Mouse (Mus musculus) hindbrain, embryonic 15.5 days (tissue): ENCODE data around the gene Htr3b. TPM values are rescaled to one million over a fixed set of nuclear protein-coding genes. Genes with fewer than 3 reads are reported as not detected.

Experiments used
- ATAC-seq: fragments of 200-750 bp; cut with Nextera tagmentation; 2 replicates; pipeline ENCODE4 v1.8.0; 2017; ENCODE audit warnings: low read depth, moderate number of reproducible peaks, moderate TSS enrichment; ENCODE audit not compliant: low FRiP score
- H3K27ac ChIP-seq: fragments of 300-500 bp; sonication (generic); replicated peaks from 2 replicates; pipeline ENCODE4 v1.5.1; 2015; ENCODE audit warnings: mild to moderate bottlenecking, inconsistent platforms
- H3K27me3 ChIP-seq: fragments of 300-500 bp; sonication (generic); 2 replicates; pipeline ENCODE4 v1.6.1; 2015; ENCODE audit warnings: control low read depth, inconsistent platforms
- H3K36me3 ChIP-seq: fragments of 300-500 bp; sonication (generic); 2 replicates; pipeline ENCODE4 v1.6.1; 2015; ENCODE audit warnings: control low read depth, inconsistent platforms
- H3K4me1 ChIP-seq: fragments of 300-500 bp; sonication (generic); replicated peaks from 2 replicates; pipeline ENCODE4 v1.6.1; 2015; ENCODE audit warnings: control low read depth, inconsistent platforms
- H3K4me2 ChIP-seq: fragments of 300-500 bp; sonication (generic); 2 replicates; pipeline ENCODE4 v1.6.1; 2015; ENCODE audit warnings: moderate library complexity, mild to moderate bottlenecking, inconsistent platforms
- H3K4me3 ChIP-seq: fragments of 300-500 bp; sonication (generic); 2 replicates; pipeline ENCODE4 v1.5.1; 2015; ENCODE audit warnings: mild to moderate bottlenecking, inconsistent platforms
- H3K9ac ChIP-seq: fragments of 300-500 bp; sonication (generic); 2 replicates; pipeline ENCODE4 v1.6.1; 2015; ENCODE audit warnings: inconsistent platforms
- H3K9me3 ChIP-seq: fragments of 300-500 bp; sonication (generic); 2 replicates; pipeline ENCODE4 v1.6.1; 2016; ENCODE audit warnings: control low read depth, inconsistent platforms
- WGBS: fragments of 180-500 bp; shearing (Covaris S2); methylation state at CpG from one replicate; pipeline ENCODE4 v1.1.7; 2015; 5-methylcytosine and 5-hydroxymethylcytosine counted together
- polyA plus RNA-seq: library from polyadenylated mRNA; unstranded; fragments of >200 nt; fragmentation: Nextera tagmentation; extraction: Ambion mirVana; gene quantifications from 2 replicates; pipeline ENCODE4 v1.2.1, GENCODE M21; 2015

Htr3b gene
- polyA plus RNA-seq, 1 experiment from 2014 or later, result 0.18 TPM

DNA sequence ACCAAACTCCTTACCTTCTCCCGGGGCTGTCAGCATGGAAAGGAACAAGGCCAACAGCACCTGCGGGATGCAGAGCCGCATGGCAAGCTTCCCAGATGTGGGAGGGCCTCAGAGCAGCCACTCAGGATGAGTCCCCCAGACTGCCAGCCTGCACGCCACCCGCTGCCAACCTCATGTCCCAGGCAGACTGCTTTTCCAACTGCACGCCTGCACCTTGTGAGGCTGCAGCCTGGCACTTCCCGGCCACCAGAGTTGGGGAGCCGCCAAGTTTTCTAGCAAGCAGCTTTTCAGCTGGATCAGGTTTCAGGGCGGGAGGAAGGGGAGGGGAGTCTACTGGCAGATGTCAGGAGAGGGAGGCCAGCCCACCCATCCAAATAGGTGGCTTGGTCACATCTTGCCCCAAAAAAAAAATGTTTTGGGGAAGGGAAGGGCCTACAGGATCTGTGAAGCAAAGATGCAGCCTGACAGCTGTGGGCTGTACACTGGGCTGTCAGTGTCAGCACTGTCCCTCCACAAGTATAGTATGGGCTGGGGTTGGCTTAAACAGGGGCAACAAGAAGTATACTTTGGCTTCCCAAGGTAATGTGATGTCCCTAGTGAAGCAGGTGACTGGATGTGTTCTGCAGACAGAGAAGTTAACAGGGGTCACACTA is 53.8 kb downstream of the Htr3b start, which contains the start of gene Htr3a:
Gene Htr3a, minus strand, starts transcription at position 215 of the 653 bp plus-strand sequence.
- H3K9ac ChIP-seq, result no peak within 1 kb of the TSS
- no peaks in the 10 kb centered on the region for H3K9me3 ChIP-seq
- peaks cover 8% of the 10 kb centered on the region for H3K4me1 ChIP-seq
- H3K4me3 ChIP-seq, result no peak within 1 kb of the TSS
- H3K27ac ChIP-seq, result peak within 1 kb of the TSS; percentile 39; the same call in 1 of the 2 replicates
- no peaks in the 10 kb centered on the region for H3K36me3 ChIP-seq
- ATAC-seq, result peak; percentile 87
- H3K4me2 ChIP-seq, result no peak within 1 kb of the TSS
- WGBS, result 9% methylated on average over 9 of the region's 9 CpGs
- no peaks in the 10 kb centered on the region for H3K27me3 ChIP-seq

DNA sequence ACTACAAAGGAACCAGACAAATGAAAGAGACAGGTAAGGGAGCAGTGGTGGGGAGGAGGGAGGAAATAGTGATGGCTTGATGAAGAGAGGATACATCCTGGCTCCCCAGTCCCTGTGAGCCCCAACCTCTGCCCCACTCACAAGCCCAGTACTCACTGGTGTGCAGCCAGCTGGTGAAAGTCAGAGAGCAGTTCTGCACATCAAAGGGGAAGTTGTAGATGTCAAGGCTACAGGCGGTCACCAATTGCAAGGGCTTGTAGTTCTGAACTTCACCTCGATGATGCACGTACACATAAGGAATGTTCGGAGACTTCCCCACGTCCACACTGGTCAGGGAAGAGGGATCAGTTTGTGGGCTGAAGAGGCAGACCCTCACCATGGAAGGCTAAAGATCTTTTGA is 60.4 kb downstream of the Htr3b start:
- ATAC-seq, result no peak
- no peak overlapping the region for H3K4me2 ChIP-seq
- no peak overlapping the region for H3K4me3 ChIP-seq
- no peak overlapping the region for H3K9ac ChIP-seq
- no peaks in the 10 kb centered on the region for H3K4me1 ChIP-seq
- no peaks in the 10 kb centered on the region for H3K27me3 ChIP-seq
- 89% methylated on average over 5 of the region's 5 CpGs for WGBS
- H3K27ac ChIP-seq, result no peak overlapping the region
- H3K9me3 ChIP-seq, result no peaks in the 10 kb centered on the region
- no peaks in the 10 kb centered on the region for H3K36me3 ChIP-seq

DNA sequence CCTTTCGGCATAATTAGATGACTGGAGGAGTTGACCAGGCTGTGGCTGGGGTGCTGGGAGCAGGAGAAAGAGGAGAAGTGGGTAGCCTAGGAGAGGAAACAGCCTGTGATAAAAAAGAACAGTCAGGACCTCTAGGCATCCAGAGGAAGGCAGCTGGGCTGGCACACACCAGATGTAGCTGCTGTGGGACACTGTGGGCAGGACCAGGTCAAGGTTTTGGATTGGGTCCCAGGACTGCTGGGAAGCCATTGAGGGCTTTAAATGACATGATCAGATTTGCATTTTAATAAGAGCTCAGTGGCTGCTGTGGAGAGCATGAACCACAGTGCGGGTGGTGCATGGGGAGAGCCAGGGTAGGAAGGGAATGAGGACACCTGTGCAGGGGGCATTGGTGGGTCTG is 61.0 kb downstream of the Htr3b start:
- H3K27me3 ChIP-seq, result no peaks in the 10 kb centered on the region
- no peak overlapping the region for H3K4me2 ChIP-seq
- 56% methylated on average over 2 of the region's 2 CpGs for whole genome bisulfite sequencing
- ATAC-seq, result no peak
- H3K36me3 ChIP-seq, result no peaks in the 10 kb centered on the region
- no peaks in the 10 kb centered on the region for H3K9me3 ChIP-seq
- H3K4me1 ChIP-seq, result no peaks in the 10 kb centered on the region
- no peak overlapping the region for H3K9ac ChIP-seq
- H3K27ac ChIP-seq, result no peak overlapping the region
- no peak overlapping the region for H3K4me3 ChIP-seq

DNA sequence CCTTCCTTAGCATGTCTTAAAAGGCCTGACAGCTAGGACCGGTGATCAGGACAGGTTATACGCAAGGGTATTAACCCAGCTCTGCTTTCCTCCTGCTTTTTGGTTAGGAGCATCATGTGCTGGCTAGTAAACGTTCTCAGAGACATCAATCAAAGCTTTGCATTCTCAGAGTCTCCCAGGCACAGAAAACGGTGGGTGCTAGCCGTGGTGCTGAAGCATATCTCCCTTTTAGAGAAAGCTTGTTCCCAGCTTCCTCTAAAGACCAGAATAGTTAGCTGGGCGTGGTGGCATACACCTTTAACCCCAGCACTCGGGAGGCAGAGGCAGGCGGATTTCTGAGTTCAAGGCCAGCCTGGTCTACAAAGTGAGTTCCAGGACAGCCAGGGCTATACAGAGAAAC is 66.2 kb downstream of the Htr3b start:
- peaks cover 9% of the 10 kb centered on the region for H3K4me1 ChIP-seq
- no peak overlapping the region for H3K27ac ChIP-seq
- H3K36me3 ChIP-seq, result no peaks in the 10 kb centered on the region
- H3K4me3 ChIP-seq, result no peak overlapping the region
- no peak for ATAC-seq
- H3K9ac ChIP-seq, result no peak overlapping the region
- no peaks in the 10 kb centered on the region for H3K27me3 ChIP-seq
- H3K9me3 ChIP-seq, result no peaks in the 10 kb centered on the region
- 36% methylated on average over 8 of the region's 8 CpGs for WGBS
- no peak overlapping the region for H3K4me2 ChIP-seq

DNA sequence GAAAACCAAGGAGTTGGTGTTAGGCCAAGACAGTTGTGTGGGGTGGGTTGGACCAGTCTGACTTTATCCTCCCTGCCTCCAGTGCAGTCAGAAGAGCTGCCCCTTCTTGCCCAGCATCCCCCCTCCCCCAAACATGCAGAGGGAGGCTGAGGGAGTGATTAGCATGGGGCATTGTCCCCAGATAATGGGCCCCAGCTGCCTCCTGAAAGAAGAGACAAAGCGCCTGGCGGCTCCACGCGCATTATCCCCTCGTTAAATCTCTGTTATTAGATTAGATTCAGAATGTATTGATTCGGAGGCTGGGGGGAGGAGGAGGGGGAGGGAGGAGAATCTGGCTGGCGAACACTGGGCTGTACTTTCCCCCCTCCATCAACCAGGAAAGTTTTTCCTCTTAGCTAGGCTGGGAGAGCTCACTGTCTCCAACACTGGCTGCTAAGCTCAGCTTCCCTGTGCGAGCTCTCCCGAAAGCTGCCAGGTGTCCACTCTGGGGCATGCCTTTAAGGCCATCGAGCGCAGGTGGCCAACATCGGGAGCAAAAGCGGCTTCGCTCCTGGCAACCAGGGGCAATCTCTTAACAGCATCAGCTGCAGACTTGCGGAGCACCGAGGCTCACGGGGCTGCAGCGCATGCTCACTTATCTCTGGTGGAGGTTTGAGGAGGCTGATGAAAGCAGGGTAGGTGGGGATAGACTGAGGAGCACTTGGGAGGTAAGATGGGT is 68.8 kb downstream of the Htr3b start:
- peak overlapping the region; percentile 13; the same call in 1 of the 2 replicates for H3K4me3 ChIP-seq
- WGBS, result 11% methylated on average over 18 of the region's 18 CpGs
- ATAC-seq, result peak; percentile 54; the same call in 1 of the 2 replicates

DNA sequence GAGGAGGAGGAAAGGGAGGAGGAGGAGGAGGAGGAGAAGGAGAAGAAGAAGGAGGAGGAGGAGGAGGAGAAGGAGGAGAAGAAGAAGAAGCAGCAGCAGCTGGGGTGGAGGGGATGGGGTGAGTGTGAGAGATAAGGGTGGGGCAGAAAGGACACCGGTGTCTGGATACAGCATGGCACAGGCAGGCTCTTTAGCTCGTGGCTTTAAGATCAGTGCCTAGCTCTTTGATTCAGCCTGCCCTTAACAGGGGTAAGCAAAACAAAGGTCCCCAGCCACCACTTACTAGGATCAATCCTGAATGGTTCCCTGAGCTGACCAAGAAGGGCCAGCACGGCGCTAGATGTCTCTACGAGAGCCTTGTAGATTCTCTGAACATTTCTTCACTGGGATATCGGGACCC is 70.0 kb downstream of the Htr3b start:
- WGBS, result 68% methylated on average over 6 of the region's 6 CpGs
- no peak overlapping the region for H3K9ac ChIP-seq
- H3K27me3 ChIP-seq, result no peaks in the 10 kb centered on the region
- H3K36me3 ChIP-seq, result no peaks in the 10 kb centered on the region
- H3K4me2 ChIP-seq, result no peak overlapping the region
- no peak overlapping the region for H3K4me3 ChIP-seq
- H3K4me1 ChIP-seq, result peaks cover 9% of the 10 kb centered on the region
- no peak overlapping the region for H3K27ac ChIP-seq
- no peak for ATAC-seq
- no peaks in the 10 kb centered on the region for H3K9me3 ChIP-seq

More for the DNA sequence above, 68.8 kb downstream of the Htr3b start:
- Histone ChIP-seq H3K36me3 (no peaks in the 10 kb centered on the region), H3K4me2 (peak overlapping the region; percentile 49), H3K9me3 (no peaks in the 10 kb centered on the region), H3K9ac (no peak overlapping the region), H3K4me1 (peaks cover 9% of the 10 kb centered on the region), H3K27me3 (no peaks in the 10 kb centered on the region), H3K27ac (no peak overlapping the region)

DNA sequence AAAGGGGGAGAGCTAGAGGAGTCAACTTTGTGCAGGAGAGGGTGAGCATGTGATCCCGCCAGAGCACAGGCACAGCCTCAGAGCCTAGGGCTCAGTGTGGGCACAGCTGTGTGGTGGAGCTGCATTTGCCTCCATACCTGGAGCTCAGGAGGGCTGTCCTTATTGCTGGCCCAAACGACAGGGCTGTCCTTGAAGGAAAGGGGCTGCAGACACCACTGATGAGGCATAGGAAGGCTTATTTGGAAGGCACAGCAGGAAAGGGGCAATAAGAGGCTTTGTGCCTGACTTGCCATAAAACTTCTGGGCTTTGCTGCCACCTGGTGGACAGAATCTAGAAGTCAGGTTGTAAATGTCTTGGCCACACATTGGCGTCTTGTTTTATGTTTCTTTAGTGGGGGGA is 70.8 kb downstream of the Htr3b start:
- no peak overlapping the region for H3K4me2 ChIP-seq
- WGBS, result 26% methylated on average over 3 of the region's 3 CpGs
- H3K4me1 ChIP-seq, result peaks cover 9% of the 10 kb centered on the region
- H3K27ac ChIP-seq, result no peak overlapping the region
- H3K9me3 ChIP-seq, result no peaks in the 10 kb centered on the region
- no peaks in the 10 kb centered on the region for H3K36me3 ChIP-seq
- H3K9ac ChIP-seq, result no peak overlapping the region
- H3K27me3 ChIP-seq, result no peaks in the 10 kb centered on the region
- ATAC-seq, result peak; percentile 54; the same call in 1 of the 2 replicates
- no peak overlapping the region for H3K4me3 ChIP-seq

DNA sequence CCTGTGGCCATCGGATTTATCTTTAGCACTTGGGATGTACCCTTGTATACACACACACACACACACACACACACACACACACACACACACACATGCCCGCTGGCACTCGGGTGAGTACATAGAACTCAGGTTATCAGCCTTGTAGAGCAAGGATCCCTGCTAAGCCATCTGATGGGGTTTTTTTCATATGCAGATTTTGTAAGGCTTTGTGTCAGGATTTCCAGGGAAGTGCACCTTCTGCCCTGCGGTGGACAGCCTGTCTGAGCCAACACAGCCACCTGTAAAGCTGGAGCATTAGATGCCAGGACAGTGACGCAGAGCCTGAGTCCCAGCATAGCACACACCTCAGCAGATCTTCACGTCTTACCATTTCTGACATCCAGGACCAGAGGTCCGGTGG is 75.7 kb downstream of the Htr3b start:
- no peak overlapping the region for H3K9ac ChIP-seq
- H3K4me2 ChIP-seq, result no peak overlapping the region
- 72% methylated on average over 7 of the region's 7 CpGs for whole genome bisulfite sequencing
- ATAC-seq, result no peak
- H3K4me3 ChIP-seq, result no peak overlapping the region
- H3K27me3 ChIP-seq, result no peaks in the 10 kb centered on the region
- no peaks in the 10 kb centered on the region for H3K9me3 ChIP-seq
- H3K36me3 ChIP-seq, result no peaks in the 10 kb centered on the region
- H3K4me1 ChIP-seq, result no peaks in the 10 kb centered on the region
- H3K27ac ChIP-seq, result no peak overlapping the region

Other genes starting within 250 kb of the Htr3b start
- 6.8 and 7.9 TPM in 2 replicates for gene Zbtb16, start 128.8 kb downstream of the Htr3b start, polyA plus RNA-seq
- gene Htr3a, start 53.9 kb downstream of the Htr3b start, polyA plus RNA-seq, result 1.3 and 3.6 TPM in 2 replicates
- gene Usp28, start 20.4 kb upstream of the Htr3b start, polyA plus RNA-seq, result 31.0 and 31.4 TPM in 2 replicates
- 23.3 and 26.1 TPM in 2 replicates for gene Zw10, start 90.6 kb upstream of the Htr3b start, polyA plus RNA-seq
- 1.4 and 1.9 TPM in 2 replicates for gene Tmprss5, start 116.3 kb upstream of the Htr3b start, polyA plus RNA-seq